Mouse (Mus musculus) Muller cell, postnatal 12 days (primary cell): Measurements from ENCODE around the gene Cd300c2.
"Not testable (repeated sequence)": the region's sequence is repeated elsewhere in the genome, so short reads cannot be mapped to it uniquely, and the experiment has no call there.

ENCODE experiments used
- DNase-seq: peaks from one replicate; pipeline ENCODE4 v3.0.0-alpha.2; 2015; ENCODE audit errors: inconsistent ontology term

Cd300c2 gene

GRCm38 (mm10) chr11:115001474-115002040, at the start of gene Cd300c2:
Gene Cd300c2 (minus strand): TSS chr11:115001880.
- DNase-seq: no peak

GRCm38 (mm10) chr11:115049282-115049895, 47.7 kb upstream of the Cd300c2 start:
- no peak for DNase-seq

GRCm38 (mm10) chr11:115048259-115048658, 46.6 kb upstream of the Cd300c2 start, which contains the start of gene Cd300ld3:
Gene Cd300ld3 (minus strand): TSS chr11:115048409.
- no peak for DNase-seq

GRCm38 (mm10) chr11:115037669-115038068, 36.0 kb upstream of the Cd300c2 start, which contains the start of gene Cd300ld5:
Gene Cd300ld5 (minus strand): TSS chr11:115037769.
- DNase-seq: not testable (repeated sequence)

GRCm38 (mm10) chr11:115026912-115027311, 25.2 kb upstream of the Cd300c2 start, which contains the start of gene Cd300ld4:
Gene Cd300ld4 (minus strand): TSS chr11:115027012.
- DNase-seq: not testable (repeated sequence)

- DNase-seq: not testable (repeated sequence)
Observed at GRCm38 (mm10) chr11:115016093-115016492, 14.4 kb upstream of the Cd300c2 start, which contains the start of gene Cd300ld2. Gene Cd300ld2 (minus strand): TSS chr11:115016193.

GRCm38 (mm10) chr11:115004070-115004469, 2.4 kb upstream of the Cd300c2 start:
- DNase-seq: no peak

- DNase-seq: no peak
Observed at GRCm38 (mm10) chr11:114989793-114990192, 11.9 kb downstream of the Cd300c2 start, which contains the start of gene Cd300ld. Gene Cd300ld (minus strand): TSS chr11:114989922.

- DNase-seq: peak; percentile 7
Observed at GRCm38 (mm10) chr11:114981866-114982265, 19.8 kb downstream of the Cd300c2 start.

GRCm38 (mm10) chr11:114972726-114973125, 29.0 kb downstream of the Cd300c2 start:
- DNase-seq: no peak

GRCm38 (mm10) chr11:114968752-114969207, 32.9 kb downstream of the Cd300c2 start, which contains the start of gene Cd300c:
Gene Cd300c (minus strand): TSS chr11:114969157.
- no peak for DNase-seq

- peak; percentile 75 for DNase-seq
Observed at GRCm38 (mm10) chr11:114965182-114965828, 36.4 kb downstream of the Cd300c2 start.

GRCm38 (mm10) chr11:114960369-114960768, 41.3 kb downstream of the Cd300c2 start:
- DNase-seq: no peak
